Mouse (Mus musculus): Measurements from ENCODE around the gene Pelp1.

Gene Pelp1

DNA sequence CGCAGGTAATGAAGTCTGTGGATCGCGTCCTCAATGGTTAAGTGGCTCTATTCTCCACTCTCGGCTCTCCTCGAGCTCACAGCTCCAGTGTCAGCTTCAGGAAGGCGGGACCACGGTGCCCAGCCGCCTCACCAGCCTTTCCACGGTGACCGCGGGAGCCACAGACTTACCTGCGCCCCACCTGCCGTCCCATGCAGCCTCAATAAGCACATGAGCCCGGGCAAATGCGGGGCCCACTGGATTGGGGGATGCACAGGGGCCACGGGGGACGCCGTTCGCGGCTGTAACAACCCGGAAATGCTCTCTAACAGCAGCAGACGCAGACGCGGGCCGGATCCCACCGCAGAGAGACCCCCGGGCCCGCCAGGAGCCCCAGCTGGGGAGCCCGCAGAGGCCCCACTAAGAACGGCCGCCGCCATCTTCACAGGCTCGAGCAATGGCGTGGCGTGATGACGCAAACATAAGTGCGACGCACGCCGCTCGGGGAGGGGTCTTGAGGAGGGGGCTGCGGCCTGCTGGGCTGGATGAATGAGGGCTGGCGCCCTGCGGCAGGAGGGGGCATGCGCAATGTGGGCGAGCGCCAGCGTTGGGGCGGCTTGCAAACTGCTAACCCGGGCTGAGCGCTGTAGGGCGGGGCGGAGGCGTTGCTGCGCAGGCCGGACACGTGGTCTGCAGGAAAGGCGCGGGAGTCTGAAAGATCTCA lies at the start of gene Pelp1:
Pelp1 (minus strand) TSS at position 438 of the 703 bp plus-strand sequence.
- DNase-seq (ENCODE audit: low read depth, low spot score): peak; percentile 98

DNA sequence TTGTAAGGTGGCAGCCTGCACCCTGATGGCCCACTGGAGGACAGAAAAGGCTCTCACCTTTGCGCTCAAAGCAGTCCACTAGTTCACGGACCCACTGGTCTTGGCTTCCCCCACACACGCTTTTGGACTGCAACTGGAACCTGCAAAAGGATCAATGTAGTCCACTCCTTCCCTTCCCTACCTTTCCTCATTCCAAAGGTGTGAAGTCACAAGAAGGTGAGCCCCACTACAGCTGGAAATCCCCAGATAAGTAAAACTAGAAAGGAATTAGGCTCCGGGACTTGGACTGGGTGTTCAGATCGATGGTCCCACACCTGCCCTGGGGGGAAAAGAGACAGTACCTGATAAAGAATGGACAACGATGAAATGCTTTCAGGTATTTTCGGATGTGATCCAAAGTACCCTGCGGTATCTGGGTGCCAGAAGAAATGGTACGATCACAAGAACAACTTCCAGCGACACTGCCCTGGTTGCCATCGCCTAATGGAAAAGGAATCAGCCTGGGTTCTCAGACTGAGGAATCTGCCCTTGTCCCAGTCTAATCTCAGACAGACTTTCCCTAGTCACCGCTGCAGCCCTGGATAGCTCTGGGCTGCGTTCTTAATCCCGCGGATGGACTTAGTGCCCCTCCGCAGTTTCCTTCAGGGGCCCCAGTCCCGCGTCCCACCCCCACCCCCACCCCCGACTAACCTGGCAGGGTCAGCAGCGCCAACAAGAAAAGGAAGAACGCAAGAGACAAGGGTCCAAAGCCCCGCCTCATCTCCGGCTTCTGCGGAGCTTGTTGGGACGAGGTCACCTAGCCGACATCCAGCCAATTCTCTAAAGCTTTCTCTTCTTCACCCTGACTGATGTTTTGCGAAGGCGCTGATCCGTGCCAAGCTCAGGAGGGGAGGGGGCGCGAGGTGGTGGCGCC lies 49.1 kb upstream of the Pelp1 start, which contains the start of gene Zmynd15:
Zmynd15 (plus strand) TSS at position 746 of the 913 bp plus-strand sequence.
- DNase-seq (ENCODE audit: low read depth, low spot score): no peak

DNA sequence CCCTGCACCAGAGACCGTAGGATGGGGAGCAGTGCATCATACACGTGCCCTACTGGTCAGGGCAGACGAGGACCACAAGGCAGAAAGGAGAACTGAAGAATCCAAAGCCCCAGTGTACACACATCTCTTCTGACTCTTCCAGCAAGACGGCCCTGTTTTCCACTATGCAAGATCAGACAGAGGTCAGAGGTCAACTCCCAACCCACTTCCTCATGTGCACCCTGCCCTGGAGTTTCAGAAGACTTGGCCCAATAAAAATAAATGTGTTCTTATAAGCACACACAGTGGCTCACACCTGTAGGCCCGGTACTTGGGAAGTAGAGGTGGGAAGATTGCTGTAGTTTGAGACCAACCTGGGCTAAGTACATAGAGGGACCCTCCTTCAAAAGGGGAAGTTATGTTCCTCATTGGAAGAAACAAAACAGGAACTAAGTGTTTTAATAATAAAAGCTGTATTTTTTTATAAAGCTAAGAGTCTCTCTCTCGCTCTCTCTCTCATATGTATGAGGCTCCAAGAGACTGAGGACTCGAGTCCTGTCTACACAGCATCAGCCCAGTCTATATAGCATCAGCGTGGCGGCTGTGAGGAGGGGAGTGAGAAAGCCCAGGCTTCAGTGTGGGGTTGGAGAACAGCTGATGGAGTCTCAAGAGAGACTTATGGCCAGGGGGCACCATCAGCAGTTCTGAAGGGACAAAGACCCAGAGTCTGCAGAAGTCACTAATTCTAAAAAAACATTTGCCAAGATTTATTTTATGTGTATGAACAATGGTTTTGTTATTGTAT lies 43.6 kb upstream of the Pelp1 start:
- no peak for DNase-seq (ENCODE audit: low read depth, low spot score)

DNA sequence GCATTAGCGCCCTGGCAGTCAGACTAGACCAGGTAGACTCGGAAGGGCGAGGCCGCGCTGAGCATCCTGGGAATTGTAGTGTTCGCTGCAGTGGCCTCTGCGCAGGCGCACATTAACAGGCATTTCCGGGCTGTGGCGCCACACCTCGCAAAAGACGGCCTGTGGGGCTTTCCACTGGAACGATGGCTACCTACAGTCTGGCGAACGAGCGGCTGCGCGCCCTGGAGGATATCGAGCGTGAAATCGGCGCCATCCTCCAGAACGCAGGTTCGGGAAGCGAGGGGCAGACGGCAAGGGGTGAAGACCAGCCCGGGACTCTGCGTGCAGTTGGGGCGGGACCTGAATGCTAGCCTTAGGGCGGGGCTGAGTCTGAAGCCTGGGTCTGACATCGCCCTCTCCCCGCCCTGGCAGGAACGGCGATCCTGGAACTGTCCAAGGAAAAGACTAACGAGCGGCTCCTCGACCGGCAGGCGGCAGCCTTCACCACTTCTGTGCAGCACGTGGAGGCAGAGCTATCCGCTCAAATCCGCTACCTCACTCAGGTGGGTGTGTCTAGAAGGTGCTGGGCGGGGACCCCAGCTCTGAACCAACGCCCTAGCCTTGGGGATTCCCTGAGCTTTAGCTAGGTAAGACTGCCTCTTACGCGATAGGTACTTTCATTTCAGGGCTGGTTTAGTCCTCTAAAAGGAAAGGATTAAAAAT lies 42.1 kb upstream of the Pelp1 start, which contains the start of gene Med11:
Med11 (plus strand) TSS at position 123 of the 702 bp plus-strand sequence.
- DNase-seq (ENCODE audit: low read depth, low spot score): peak; percentile 96

DNA sequence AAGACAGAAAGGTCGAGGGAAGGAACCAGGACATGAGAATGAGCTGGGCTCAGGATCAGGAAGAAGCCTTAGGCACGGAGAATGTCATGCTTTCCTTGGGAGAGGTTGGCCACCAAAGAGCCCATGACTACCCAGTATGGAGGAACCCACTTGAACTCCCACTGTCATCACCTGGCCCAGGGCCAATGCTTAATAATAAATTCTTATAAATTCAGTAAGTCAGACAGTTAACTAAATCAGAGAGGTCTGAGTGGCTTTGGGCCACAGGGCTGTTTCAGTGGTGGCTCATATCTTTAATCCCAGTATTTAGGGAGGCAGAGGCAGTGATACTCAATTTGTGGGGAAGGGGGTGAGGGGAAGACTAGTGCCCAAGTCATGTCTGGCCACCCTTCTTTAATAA lies 41.1 kb upstream of the Pelp1 start:
- no peak for DNase-seq (ENCODE audit: low read depth, low spot score)

DNA sequence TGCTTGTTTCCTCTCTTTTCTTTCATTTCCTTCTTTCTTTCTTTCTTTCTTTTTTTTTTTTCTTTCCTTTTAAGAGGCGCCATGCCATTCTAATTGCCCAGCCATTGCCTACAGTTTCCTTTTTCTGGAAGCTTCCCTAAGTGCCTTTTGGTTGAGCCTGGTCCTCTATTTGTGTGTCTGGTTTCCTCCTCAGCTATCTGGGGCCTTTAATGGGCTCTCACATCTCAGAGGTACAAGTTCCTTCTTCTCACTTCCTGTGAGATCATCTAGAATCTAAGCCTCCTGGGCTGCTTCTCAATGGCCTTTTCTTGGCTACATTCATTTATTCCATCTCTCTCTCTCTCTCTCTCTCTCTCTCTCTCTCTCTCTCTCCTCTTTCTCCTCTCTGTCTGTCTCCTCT lies 37.5 kb upstream of the Pelp1 start:
- DNase-seq (ENCODE audit: low read depth, low spot score): no peak

DNA sequence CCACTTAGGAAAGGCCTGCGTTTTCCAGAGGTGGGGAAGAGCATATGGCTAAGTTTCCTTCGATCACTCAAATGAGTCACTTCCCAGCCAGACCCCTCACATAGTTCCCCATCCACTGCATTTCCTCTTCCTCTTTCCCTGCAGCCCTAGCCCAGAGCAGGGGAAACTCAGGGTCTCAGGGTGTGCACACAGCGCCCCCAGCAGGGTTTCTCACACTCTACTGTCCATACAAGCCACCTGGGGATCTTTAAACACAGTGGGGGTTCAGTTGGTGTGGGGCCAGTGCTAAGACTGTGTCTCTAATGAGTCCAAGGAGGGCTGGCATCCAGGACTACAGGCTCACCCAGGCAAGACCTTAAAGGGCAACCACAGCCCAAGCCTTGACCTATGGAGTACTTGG lies 36.9 kb upstream of the Pelp1 start:
- DNase-seq (ENCODE audit: low read depth, low spot score): no peak

DNA sequence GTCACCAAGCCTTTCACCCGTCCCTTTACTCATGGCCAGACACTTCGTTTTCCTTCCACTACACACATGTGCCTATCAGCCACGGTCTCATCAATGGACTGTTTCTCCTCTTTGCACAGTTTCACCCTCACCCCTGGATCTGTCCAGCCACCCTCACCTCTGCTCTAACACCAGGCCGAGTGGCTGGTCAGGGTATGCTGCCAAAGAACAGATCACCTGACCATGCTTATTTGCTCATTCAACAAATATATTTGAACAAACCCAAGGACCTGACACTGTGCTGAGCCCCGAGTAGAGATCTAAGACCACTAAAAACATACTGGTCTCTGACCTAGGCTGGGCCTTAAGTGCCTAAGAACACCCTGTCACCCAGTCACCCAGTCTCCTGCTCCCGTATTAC lies 34.8 kb upstream of the Pelp1 start:
- no peak for DNase-seq (ENCODE audit: low read depth, low spot score)

DNA sequence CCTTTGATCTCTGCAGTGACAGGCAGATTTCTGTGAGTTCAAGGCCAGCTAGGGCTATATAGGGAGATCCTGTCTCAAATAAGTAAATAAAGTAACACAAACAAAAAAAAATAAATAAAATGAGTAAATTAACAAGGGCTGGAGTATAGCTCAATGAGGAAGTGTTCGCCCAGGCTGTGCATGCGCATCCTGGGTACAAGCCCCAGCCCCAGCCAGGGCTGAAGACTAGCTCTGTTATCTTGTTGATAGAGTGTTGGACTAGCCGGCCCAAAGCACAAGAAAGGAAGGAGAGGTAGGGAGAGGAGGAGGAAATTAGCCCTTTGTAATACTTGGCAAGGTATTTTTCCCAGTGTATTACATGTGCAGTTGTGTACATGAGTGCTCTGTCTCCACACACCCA lies 34.1 kb upstream of the Pelp1 start:
- DNase-seq (ENCODE audit: low read depth, low spot score): no peak

DNA sequence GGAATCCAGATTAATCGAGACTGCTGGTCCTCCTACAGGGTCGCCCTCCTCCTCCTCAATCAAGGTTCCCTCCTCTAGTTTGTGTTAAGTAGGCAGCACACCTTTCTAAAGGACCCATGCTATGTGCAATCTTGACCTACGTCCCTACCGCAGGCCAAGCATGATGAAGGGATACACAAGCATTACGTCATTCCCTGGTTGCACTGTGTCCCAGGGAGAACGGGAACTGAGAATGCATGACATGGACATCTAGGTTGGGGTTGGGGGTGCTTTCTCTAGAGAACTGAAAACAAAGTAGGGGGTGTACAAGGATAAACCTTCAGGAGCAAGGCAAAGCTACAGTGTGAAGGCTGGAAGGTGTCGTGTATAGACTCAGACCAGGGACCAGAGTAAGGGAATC lies 32.1 kb upstream of the Pelp1 start:
- DNase-seq (ENCODE audit: low read depth, low spot score): no peak

DNA sequence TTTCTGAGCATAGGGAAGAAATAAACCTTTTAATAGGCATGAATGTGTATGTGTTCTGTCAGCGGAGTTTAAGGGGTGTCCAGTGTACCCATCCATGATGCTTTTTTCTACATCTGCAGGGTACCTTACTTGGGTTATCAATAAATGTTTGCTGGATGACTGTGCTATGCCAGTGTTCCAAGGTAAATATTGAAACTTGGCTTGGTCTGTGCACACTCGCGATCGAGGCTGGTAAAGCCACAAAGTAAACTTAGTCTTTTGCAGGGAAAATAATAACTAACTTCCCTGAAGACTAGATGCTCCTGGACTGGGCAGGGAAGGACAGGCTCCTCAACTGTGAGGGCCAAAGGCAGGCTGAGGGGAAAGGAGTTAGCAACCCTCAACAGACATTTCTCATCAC lies 30.8 kb upstream of the Pelp1 start:
- DNase-seq (ENCODE audit: low read depth, low spot score): no peak

DNA sequence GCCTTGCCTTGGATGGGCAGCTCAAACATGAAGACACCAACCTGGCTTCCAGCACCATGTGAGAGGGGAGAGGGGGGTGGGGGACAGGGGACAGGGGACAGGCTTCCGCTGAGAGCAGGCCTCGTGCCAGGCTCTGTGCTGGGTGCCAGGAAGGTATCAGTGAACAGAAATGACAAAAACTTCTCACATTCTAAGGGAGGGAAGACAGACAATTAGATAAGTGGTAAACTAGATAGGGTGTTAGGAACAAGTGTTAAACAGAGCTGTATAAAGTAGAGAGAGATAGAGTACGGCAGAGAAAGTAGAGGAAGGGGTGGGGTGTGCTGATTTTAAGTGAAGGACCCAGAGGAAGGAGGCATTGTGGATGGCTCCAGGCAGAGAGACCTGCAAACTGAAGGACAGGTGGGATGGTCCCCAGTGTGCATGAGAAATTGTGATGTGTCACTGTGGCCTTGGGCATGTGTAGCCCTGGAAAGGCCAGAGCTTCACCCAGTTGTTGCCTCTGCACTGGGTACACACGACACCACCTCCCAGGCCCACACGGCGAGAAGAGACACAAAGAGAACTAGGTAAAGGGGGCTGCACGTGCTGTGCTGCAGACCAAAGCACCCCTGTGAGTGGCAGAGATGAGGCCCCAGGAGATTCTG lies 29.0 kb upstream of the Pelp1 start:
- DNase-seq (ENCODE audit: low read depth, low spot score): no peak

DNA sequence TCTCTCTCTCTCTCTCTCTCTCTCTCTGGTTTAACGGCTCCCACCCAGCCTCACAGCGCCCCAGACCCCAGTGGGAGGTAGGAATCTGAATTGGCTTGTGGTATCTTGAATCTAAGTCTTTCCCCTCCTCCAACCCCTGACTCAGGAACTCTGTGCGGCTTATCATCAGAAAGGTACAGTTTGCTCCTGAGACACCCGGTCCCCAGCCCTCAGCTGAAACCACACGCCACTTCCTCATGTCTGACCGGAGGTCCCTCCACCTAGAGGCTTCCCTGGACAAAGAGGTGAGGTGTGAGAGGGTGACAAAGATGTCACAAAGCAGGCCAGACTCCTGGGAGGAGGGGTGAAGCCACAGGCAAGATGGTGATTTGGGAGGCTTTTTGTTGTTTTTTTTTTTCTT lies 27.6 kb upstream of the Pelp1 start:
- no peak for DNase-seq (ENCODE audit: low read depth, low spot score)

DNA sequence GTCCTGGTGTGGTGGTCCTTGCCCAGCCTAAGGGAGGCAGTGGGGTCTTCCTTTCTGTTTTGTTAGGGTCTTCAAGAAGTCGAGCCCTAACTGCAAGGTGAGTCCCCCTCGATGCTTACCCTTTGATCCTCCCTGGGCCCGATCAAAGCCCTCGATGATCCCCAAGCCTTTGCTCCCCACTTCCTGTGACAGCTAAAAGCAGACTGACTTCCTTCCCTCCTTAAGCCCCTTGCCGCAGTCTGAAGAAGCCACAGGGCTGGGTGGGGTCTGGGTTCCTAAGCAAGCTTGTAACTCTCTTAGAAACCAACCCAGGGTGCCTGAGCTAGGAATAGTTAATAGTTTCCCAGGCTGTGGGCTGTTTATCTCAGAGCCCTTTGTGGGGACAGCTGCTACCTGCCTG lies 25.6 kb upstream of the Pelp1 start:
- DNase-seq (ENCODE audit: low read depth, low spot score): no peak

DNA sequence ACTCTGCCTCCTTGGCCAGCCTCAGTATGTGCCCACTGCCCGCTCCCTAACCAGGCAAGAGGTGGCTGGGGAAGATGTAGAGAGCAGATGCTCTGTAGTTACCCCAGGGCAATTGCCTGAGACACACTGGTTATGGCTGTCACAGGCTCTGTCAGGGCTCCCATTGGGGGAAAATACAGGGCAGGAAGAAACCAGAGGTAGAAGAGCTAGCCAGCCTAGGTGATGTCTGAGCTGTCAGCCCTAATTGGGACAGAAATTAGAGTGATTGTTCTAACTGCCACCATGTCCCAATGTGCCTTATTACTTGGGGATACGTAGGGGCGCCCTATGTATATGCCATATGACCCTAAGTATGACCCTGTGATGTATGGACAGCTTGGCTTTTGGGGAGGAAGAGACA lies 24.1 kb upstream of the Pelp1 start:
- DNase-seq (ENCODE audit: low read depth, low spot score): no peak

DNA sequence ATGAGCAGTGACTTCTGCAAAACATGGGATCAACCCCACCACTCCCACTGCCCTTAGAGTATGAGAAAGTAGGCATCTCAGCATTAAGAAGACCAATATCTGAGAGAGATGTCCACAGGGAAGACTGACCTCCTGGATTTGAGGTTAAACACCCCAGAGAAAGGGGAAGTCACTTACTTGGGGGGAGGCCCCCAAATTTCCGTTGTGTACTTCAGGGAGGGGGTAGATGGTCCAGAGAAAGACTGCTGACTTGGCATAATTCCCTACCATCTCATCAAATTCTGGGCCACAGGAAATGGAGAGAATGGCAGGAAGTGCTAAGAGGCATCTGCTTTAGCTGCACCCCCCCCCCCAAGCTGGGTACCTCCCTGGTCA lies 23.7 kb upstream of the Pelp1 start:
- DNase-seq (ENCODE audit: low read depth, low spot score): no peak

DNA sequence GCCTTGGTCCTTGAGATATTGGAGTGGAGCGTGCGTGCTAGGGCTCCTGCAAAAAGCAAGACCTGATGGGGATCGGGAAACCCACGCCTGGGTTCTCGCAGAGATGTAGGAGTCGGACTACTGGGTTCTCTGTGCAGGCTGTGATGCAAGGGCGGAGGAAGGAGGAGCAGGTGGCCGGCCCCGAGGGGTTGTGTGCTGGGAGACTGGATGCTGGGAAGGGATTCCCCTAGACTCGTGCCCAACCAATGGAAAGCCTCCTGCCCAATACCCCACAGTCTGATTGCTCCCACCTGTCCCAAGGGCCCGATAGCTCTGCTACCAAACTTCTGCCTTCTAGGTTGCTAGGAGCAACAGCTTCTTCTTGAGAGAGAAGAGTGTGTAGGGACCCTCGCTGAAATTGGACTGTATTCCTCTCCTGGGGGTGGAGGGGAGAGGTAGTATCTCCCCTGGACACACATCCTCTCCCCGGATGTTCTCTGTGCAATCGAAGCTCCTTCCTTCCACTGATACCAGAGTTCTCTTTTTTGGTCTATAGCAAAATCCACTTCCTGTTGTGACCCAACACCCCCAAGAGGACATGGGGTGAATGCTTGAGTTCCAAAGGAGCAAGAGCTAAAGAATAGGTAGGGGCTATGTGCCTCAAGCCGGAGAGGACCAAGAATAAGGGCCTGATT lies 23.2 kb upstream of the Pelp1 start:
- DNase-seq (ENCODE audit: low read depth, low spot score): peak; percentile 28

DNA sequence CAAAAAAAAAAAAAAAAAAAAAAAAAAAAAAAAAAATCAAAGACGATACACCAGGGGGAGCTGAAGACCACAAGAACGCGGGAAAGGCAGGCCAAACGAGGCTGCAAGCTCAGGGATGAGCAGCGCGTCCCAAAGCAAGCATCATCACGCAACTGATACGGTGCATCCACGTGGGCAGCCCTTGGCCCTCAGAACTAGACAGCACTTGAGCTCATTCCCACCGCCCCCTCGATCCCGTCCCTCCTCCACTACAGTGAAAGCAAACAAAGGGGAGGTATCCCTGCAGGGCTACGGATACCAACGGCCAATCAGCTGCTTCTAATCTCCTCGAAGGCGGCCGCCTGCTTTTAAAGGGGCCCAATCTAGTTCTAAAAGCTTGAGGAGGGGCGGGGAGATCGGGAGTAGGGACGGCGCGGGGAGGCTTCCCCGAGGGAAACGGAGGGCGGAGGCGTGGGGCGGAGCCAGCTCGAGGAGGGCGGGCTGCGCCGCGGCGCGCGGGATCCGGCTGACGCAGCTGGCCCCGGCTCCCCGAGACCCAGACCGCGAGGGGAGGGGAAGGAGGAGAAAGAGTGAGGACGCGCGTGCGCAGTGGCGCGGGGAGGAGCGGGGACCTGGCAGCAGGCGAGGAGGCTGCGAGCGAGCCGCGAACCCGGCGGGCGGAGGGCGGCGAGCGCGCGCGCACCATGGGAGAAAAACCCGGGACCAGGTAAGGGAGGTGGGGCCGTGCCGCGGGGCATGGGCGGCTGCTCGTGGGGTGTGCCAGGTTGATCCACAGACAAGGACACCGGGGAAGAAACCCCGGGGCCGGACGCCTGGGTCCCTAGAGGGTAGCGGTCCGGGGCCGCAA lies 22.4 kb upstream of the Pelp1 start, which contains the start of gene Arrb2:
Arrb2 (plus strand) TSS at position 588 of the 847 bp plus-strand sequence.
- DNase-seq (ENCODE audit: low read depth, low spot score): peak; percentile 98

DNA sequence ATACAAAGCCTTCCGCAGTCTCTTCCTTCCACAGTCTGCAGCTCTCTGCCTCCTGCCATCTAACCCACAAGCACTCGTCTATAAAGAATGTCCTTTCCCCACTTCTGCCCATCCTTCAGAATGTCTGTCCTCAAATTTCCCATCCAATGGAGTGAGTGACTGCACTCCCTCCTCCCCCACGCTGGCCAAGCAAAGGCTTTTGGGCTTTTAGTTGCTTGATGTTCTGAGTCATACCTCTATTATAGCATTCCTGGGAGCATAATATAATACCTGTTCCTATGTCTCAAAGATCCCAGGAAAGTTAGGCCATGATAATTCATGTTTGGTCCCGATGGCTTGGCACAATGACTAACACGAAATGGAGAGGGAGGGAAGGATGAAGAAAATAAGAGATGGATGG lies 21.7 kb upstream of the Pelp1 start:
- DNase-seq (ENCODE audit: low read depth, low spot score): no peak

Data from forelimb bud, embryonic 11.5 days (tissue).